Mouse (Mus musculus) lung, postnatal 0 days (tissue): ENCODE measurements around the gene Hoxd4. TPM values are rescaled to one million over a fixed set of nuclear protein-coding genes. Genes with fewer than 3 reads are reported as not detected.

Experiments
- ATAC-seq: fragments of 200-750 bp; cut with Nextera tagmentation; 2 replicates; pipeline ENCODE4 v1.8.0; 2017; ENCODE audit warnings: moderate library complexity
- DNase-seq: peaks from one replicate; pipeline ENCODE4 v3.0.0-alpha.2; 2016; ENCODE audit warnings: low spot score
- H3K27ac ChIP-seq: fragments of 300-500 bp; sonication (generic); 2 replicates; pipeline ENCODE4 v1.5.1; 2014; ENCODE audit warnings: antibody characterized with exemption, mild to moderate bottlenecking, low read length, mixed read lengths
- H3K27me3 ChIP-seq: fragments of 300-500 bp; sonication (generic); replicated peaks from 2 replicates; pipeline ENCODE4 v1.6.1; 2014; ENCODE audit warnings: low read length, mixed read lengths; ENCODE audit not compliant: insufficient read depth
- H3K36me3 ChIP-seq: fragments of 300-500 bp; sonication (generic); 2 replicates; pipeline ENCODE4 v1.6.1; 2014; ENCODE audit warnings: low read length, mixed read lengths; ENCODE audit not compliant: insufficient read depth
- H3K4me1 ChIP-seq: fragments of 300-500 bp; sonication (generic); 2 replicates; pipeline ENCODE4 v1.6.1; 2014; ENCODE audit warnings: antibody characterized with exemption, low read depth, low read length, mixed read lengths; ENCODE audit not compliant: insufficient read depth
- H3K4me2 ChIP-seq: fragments of 300-500 bp; sonication (generic); replicated peaks from 2 replicates; pipeline ENCODE4 v1.6.1; 2014; ENCODE audit warnings: low read depth, mild to moderate bottlenecking, low read length, moderate library complexity, mixed read lengths
- H3K4me3 ChIP-seq: fragments of 300-500 bp; sonication (generic); 2 replicates; pipeline ENCODE4 v1.5.1; 2014; ENCODE audit warnings: low read depth, low read length
- H3K9ac ChIP-seq: fragments of 300-500 bp; sonication (generic); replicated peaks from 2 replicates; pipeline ENCODE4 v1.6.1; 2014; ENCODE audit warnings: low read depth, mild to moderate bottlenecking
- H3K9me3 ChIP-seq: fragments of 300-500 bp; sonication (generic); 2 replicates; pipeline ENCODE4 v1.6.1; 2016; ENCODE audit warnings: low read length, mixed read lengths
- CTCF ChIP-seq: IDR thresholded peaks from 2 replicates; pipeline ENCODE4 v1.5.1; 2016; ENCODE audit warnings: antibody characterized with exemption, mild to moderate bottlenecking
- EP300 ChIP-seq: IDR thresholded peaks from 2 replicates; pipeline ENCODE4 v1.6.1; 2016; ENCODE audit warnings: antibody characterized with exemption, mild to moderate bottlenecking, control low read depth
- WGBS: fragments of 180-500 bp; shearing (Covaris S2); extraction: QIAGEN DNeasy Blood & Tissue Kit; methylation state at CpG from one replicate; pipeline ENCODE4 v1.1.7; 2014; 5-methylcytosine and 5-hydroxymethylcytosine counted together
- microRNA counts: library from miRNA; unstranded; fragments of <30 nt; microRNA quantifications from one replicate; lab custom pipeline; 2015
- microRNA-seq: library from miRNA; unstranded; fragments of <30 nt; microRNA quantifications from one replicate; pipeline ENCODE4, GENCODE M21; 2016
- polyA plus RNA-seq: library from polyadenylated mRNA; unstranded; fragments of >200 nt; fragmentation: Nextera tagmentation; extraction: Ambion mirVana; gene quantifications from 2 replicates; pipeline ENCODE4 v1.2.1, GENCODE M21; 2015

The Hoxd4 gene
- polyA plus RNA-seq, 1 experiment from 2014 or later, result not detected

GRCm38 (mm10) chr2:74777536-74778275, 66.0 kb downstream of the Hoxd4 start:
- Histone ChIP-seq H3K36me3 (no peaks in the 10 kb centered on the region), H3K9ac (no peak overlapping the region), H3K9me3 (no peaks in the 10 kb centered on the region), H3K27ac (no peak overlapping the region), H3K27me3 (no peaks in the 10 kb centered on the region), H3K4me3 (no peak overlapping the region), H3K4me2 (no peak overlapping the region), H3K4me1 (no peaks in the 10 kb centered on the region)
- TF ChIP-seq EP300, result no peak
- no peak for TF ChIP-seq CTCF
- no peak for DNase-seq
- ATAC-seq, result no peak
- WGBS, result 62% methylated on average over 13 of the region's 13 CpGs

MicroRNAs within 50 kb of the gene (microRNA counts, 519-probe panel; counts per million panel counts)
- 2,371 counts per million, percentile 7 among the panel's probes with 10 or more counts for microRNA mmu-miR-10b (lab: Ali Mortazavi, UCI)

Small RNA genes within 50 kb of the gene (microRNA-seq; reads per million reads assigned to microRNA genes)
- gene Gm44463 (not detected), gene Mir10b (738 reads per million, percentile 72 among the genes with 10 or more reads in this experiment)

Other genes with a start within 250 kb of the Hoxd4 start
- 10.6 and 13.3 TPM in 2 replicates for gene Lnpk, start 132.5 kb upstream of the Hoxd4 start, polyA plus RNA-seq
- gene Evx2, start 52.4 kb upstream of the Hoxd4 start, polyA plus RNA-seq, result not detected in 2 replicates
- gene Hoxd13, start 43.6 kb upstream of the Hoxd4 start, polyA plus RNA-seq, result not detected in 2 replicates
- gene Hoxd12, start 36.9 kb upstream of the Hoxd4 start, polyA plus RNA-seq, result not detected in 2 replicates
- gene Hoxd11, start 32.4 kb upstream of the Hoxd4 start, polyA plus RNA-seq, result not detected in 2 replicates
- gene Hoxd10, start 20.0 kb upstream of the Hoxd4 start, polyA plus RNA-seq, result 0.20 TPM in 1 of 2 replicates, not detected in the other
- 0.33 and 0.38 TPM in 2 replicates for gene Hoxd9, start 14.2 kb upstream of the Hoxd4 start, polyA plus RNA-seq
- gene Hoxd8, start 7.3 kb upstream of the Hoxd4 start, polyA plus RNA-seq, result 0.44 and 0.50 TPM in 2 replicates
- not detected in 2 replicates for gene Hoxd3, start within 50 bp of the Hoxd4 start, polyA plus RNA-seq
- not detected in 2 replicates for gene Gm28230, start 14.8 kb downstream of the Hoxd4 start, polyA plus RNA-seq
- gene Hoxd1, start 51.1 kb downstream of the Hoxd4 start, polyA plus RNA-seq, result not detected in 2 replicates
- 83.7 and 87.7 TPM in 2 replicates for gene Mtx2, start 113.9 kb downstream of the Hoxd4 start, polyA plus RNA-seq